Mouse (Mus musculus) heart, adult 2 months (tissue): ENCODE data around the gene Il5.

Source experiments
- CTCF ChIP-seq: fragments of 200-600 bp; IDR thresholded peaks from 2 replicates; pipeline ENCODE4 v1.8.1; 2022; ENCODE audit warnings: antibody characterized with exemption, mild to moderate bottlenecking, moderate library complexity
- POLR2A ChIP-seq: fragments of 200-500 bp; IDR thresholded peaks from 2 replicates; pipeline ENCODE4 v1.6.1; 2011; ENCODE audit warnings: mild to moderate bottlenecking, low read depth, low read length, control low read depth; ENCODE audit not compliant: insufficient read depth

GRCm38 (mm10) chr11:53762426-53762825 lies 41.8 kb downstream of the Il5 start:
- TF ChIP-seq CTCF, result no peak
- no peak for TF ChIP-seq POLR2A
